Mouse (Mus musculus) adrenal gland, postnatal 10 days (tissue): Measurements from ENCODE around the gene Spef1. TPM values are rescaled to one million over a fixed set of nuclear protein-coding genes. Genes with fewer than 3 reads are reported as not detected.

Source experiments
- DNase-seq: peaks from one replicate; pipeline ENCODE4 v3.0.0; 2021; ENCODE audit warnings: mixed read lengths
- total RNA-seq, 2 experiments: library from RNA; stranded (reverse); gene quantifications; 2 replicates each; pipeline ENCODE4 v1.2.3; 2021

Spef1 gene
- total RNA-seq, 2 experiments from 2014 or later: 7.4 to 10.5 TPM

DNA sequence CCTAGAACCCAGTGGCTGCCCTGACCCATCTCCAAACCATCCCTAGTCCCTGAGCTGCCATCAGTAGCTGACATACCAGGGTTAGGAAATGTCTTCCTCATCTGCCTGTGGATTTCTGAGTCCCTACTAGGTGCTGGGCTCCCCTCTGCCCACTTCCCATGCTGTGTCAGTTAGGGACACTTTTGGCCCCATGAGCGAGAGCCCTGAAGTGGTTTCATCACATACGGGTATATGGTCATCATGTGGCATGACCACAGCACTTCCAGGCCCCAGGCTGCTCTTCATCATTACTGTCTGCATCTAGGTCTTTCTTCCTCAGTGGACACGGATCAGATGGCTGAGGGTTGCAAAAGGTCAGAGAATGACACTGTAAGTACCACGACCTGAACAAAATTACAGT is 19.7 kb upstream of the Spef1 start, which contains the start of gene Ap5s1:
Ap5s1 (plus strand) TSS at position 301 of the 400 bp plus-strand sequence.
- no peak for DNase-seq

DNA sequence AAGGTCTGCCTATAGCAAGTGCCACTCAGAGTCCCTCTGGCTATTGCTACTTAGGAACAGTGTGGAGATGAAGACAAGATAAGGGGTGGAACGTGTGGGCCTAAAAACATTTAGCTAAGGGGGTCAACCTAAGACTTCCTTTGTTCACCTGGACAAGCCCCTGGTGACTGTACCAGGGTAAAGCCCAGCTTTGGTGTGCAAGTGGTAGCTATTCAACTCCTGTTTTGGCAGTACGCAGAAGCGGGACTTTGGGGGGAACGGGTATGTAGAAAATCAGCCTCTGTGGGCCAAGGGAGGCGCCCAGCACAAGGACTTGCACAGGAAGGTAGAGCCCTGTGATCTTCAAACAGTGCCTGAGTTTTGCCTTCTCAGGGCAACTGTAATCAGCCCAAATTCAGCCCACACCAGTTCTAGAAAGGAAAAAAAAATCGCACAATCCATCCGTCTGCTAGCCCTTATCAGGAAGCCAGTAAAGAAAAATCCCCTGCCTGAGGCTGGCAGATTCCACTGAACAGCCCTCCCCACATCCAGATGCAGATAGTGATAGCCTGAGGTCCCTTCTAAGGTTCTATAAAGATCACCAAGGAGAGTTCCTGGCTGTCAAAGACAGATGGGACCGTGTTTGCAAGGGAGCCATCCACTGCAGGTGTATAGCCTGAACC is 18.6 kb upstream of the Spef1 start:
- no peak for DNase-seq

DNA sequence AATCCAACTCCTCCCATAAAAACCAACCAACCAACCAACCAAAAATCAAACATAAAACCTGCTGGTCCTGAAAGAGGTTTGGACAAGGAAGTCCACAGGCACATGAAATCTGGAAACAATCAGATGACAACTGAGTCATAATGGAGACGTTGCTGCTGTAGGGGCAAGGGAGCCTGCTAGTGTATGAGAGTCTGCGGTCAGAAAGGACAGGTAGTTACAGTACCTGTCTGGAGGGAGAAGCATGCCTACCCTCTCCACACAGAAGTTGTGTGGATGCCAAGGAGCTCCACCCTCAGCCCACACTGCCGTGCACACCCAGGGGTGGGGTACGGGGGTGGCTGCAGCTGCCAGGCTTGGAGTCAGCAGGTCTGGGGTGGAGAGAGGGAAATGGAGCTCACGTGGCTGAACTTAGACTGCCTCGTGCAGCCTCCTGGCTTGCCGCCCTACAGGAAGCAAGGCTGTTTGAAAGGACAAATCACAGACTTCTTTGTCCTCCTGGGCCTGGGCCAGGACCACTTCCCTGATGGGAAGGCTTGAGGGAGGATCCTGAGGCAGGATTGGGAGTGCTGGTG is 17.4 kb upstream of the Spef1 start:
- peak; percentile 93 for DNase-seq

DNA sequence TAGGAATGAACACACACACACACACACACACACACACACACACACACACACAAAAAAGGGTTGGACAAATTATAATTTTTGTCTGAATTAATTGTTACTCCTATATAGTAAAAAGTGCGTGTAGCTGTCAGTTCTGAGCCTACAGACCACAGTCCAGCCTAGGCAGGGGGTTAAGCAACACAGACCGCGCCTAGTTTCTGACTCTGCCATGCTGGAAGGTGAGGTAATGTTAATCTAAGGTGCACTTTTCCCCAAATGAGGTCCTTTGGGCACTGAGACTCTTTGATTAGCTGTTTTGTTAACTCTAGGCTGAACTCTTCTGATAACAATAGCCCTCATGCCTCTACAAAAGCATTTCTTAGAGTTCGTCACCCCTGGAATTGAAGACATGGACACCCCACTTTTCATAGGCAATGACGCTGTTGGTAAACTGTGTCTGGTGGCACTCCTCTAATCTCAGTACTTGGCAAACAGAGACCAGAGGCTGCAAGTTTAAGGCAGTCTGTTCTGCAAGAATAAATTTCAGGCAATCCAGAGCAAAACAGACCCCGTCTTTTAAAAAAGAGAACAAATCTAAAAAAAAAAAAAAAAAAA is 16.8 kb upstream of the Spef1 start:
- no peak for DNase-seq

DNA sequence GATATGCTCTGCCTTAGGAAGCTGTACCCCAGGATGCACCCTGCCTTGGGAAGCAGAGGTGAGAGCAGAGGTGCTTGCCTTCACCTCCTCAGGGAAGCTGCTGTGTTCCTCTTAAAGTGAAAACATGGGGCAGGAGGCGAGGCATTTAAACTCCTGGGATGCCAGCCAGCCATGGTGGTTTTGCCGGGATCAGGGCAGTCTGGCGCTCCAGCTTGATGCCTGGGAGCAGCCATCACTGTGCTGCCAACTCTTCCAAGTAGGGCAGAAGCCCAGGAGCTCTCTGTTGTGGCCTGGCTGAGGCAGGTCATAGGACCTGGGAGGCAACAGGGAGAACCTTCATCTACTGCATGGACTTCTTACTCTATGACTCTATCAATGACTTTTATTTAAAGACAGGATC is 14.2 kb upstream of the Spef1 start:
- DNase-seq: peak; percentile 42

DNA sequence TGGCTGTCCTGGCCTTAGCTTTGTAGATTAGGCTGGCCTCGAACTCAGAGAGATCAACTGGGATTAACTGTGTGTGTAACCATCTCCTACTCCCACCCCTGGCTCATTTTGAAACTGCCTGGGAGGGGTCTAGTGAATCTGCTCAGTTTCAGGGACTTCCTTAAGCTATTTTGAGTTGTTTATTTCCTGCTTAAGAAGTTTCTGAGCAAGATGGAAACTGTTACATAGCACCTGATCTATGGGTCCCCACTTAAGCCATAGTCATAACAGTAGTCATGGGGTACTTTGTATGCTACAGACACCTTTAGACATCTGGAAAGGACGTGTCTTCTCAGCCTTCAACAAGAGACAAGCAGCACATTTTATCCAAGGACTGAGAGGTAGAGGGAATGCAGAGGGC is 13.6 kb upstream of the Spef1 start:
- DNase-seq: no peak

DNA sequence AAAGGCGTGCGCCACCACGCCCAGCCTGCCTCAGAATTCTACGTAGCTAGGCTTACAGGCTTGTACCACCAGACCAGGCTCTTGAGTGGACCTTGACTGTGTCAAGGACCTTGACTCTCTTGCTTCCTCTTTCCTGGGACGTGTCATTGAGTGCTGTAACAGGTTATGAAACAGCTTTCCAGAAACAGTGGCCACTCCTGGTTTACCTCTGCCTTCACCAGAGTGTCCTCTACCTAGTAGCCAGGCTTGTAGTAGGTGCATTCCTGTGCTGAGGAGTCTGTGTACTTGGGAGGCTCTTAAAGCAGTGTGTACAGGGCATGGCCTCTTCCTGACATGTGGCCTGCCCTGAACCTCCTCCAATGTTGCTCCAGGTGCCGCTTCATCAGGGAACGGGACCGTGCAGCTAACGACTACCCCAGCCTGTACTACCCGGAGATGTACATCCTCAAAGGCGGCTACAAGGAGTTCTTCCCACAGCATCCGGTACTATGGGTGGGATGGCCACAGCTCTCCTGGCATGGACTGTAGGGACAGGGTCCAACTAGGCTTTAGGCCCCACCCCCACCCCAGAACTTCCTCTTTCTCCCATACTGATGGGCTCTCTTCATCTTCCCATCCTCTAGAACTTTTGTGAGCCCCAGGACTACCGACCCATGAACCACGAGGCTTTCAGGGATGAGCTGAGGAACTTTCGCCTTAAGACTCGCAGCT is 9.7 kb upstream of the Spef1 start:
- no peak for DNase-seq

DNA sequence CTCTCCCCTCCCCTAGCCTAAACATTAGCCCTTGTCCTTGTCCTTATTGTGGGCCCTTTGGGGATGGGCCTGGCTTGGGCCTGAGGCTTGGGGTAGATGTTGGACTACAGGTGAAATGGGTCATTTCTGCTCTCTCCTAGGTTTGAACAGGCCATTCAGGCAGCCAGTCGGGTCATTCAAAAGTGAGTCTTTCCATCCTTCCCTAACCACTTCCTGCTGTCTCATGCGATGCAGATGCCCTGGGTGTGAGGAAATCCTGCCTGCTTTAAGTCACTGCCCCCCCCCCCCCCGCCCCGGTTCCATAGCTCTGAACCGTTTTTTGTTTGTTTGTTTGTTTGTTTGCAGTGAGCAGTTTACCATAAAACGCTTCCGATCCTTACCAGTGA is 3.9 kb upstream of the Spef1 start:
- no peak for DNase-seq

DNA sequence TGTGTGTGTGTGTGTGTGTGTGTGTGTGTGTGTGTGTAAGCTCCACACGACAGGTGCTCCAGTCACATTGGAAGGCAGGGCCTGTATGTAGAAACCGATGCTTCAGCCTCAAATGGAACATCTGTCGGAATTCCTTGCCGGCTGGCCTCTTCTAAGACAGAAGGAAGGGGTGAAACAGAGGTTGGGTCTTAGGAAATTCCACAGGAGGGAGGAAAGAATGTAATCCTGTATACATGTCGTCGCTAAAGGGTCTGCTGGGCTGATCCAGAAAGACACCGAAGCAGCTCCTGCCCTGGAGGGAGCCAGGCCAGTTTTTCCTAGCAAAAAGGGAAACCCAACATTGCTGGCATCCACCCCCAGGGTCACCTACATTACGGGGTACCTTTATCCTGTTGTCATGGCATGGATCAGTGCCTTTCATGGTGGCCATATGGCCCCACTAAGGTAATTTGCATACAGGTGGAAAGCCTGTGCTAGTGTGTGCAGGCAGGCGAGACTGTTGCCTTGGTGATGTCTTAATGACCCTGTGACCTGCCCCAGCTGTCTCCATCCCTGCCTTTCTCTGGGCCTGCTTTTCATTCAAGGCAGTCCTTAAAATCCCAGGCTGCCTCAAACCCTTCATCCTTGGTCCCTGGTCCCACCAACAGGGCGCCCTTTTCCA is 3.4 kb upstream of the Spef1 start:
- DNase-seq: no peak

DNA sequence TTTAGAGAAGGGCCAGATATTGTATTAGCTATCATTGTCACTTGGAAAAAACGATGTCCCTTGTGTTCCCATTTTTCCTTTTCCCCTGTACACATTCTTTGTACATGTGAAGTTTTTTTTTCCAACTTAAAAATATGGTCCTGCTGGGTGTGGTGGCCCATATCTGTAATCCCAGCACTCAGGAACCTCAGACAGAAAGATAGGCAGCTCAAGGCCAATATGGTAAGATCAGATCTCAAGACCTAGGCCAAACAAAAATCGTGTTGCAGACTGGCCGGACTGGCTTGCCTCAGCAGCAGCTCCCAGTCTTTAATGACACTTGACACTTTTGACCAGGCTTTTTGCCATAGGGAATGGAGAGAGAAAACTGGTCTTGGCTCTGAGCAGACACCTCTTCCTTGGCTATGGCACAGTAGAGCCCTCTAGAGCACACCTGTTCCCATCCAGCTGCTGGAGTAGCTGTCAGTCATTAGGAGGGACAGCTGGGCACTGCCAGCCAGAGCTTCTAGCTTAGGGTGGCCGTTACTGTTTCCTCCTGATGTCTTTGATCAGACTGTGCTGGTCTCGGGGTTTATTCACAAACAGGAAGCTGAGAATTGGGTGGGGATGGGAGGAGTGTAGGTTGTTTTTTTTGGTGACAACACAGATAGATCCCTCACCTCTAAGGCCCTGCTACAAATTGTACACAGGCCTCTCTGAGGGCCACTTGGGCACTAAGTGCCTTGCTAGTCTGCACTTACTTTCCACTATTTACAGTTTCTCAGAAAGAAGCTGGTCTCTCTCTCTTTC is 2.6 kb upstream of the Spef1 start:
- DNase-seq: no peak

DNA sequence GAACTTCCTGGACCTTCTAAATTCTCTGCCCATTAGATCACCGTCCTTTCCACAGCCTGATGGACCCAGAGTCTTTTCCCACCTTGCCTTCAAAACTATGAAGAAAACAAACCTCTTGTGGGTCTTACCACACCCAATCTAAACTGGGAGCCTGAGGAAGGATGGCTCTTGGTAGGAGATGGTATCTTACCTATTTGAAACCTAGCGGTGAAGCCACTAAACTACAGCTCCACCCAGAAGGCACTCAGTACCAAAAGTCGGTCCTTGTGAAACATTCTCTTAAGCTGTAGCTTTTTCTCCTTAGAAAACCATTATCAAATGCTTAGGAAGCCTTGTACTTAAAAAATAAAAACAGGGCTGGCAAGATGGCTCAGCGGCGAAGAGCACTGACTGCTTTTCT is 1.2 kb upstream of the Spef1 start:
- DNase-seq: no peak

DNA sequence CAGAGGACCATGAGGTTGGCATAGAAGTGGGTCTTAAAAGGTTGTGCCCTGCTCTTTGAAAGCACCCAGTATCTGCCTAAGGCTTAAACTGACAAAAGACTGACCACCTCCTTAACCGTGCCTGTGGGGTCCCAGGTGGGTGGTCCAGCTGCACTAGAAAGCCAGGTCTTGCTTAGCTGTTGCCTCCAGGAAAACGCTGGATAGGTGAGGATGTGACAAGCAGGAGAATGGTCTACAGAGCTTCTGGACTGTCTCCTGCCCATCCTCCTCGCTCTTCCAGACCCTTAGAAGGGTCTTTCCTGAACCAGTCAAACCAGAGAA is 480 bp upstream of the Spef1 start:
- DNase-seq: no peak

DNA sequence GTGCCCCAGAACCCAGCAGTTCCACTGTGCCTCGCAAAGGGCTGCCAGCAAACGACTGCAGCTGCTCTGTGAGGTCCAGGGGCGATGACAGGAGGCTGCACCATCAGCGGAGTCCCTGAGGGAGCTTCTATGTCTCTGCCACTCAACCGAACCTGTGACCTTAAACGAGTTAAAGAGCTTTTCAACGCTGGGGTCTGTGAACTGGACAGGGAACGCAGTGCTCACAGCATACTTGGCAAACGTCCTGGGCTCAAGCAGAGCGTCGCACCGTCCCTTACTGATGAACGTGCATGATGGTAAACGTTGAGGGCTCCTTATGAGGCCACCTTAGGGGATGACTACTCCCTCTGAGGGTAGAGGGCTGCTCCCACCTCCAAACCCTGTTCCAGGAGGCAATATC is 739 bp downstream of the Spef1 start:
- DNase-seq: no peak

DNA sequence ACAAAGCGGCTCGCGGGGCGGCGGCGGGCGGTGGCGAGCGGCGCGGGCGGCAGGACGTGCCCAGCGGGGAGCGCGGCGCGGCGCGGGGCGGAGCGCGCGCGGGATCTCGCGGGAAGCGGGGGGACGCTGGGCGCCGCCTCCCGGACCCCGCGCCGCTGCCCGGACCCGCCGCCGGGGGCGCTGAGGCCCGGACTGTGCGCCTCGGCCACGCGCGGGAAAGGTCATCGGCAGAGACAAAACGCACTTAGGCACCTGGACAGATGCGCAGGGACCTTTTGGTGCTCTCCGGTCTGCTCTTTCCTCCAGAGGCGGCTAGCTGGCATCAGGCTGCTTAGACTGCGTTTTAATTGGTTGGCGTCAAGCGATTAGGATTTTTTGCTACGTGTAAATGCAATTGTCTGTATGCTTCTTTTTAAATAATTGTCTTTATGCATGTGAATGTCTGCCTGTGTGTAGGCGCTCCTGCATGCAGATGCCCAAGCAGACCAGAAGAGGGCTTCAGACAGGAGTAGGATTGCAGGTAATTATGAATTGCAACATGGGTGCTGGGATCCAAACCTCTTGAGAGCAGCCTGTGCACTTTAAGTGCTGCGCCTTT is 7.0 kb downstream of the Spef1 start, which contains the start of gene Cenpb:
Cenpb (minus strand) TSS at position 78 of the 598 bp plus-strand sequence.
- DNase-seq: peak; percentile 93

DNA sequence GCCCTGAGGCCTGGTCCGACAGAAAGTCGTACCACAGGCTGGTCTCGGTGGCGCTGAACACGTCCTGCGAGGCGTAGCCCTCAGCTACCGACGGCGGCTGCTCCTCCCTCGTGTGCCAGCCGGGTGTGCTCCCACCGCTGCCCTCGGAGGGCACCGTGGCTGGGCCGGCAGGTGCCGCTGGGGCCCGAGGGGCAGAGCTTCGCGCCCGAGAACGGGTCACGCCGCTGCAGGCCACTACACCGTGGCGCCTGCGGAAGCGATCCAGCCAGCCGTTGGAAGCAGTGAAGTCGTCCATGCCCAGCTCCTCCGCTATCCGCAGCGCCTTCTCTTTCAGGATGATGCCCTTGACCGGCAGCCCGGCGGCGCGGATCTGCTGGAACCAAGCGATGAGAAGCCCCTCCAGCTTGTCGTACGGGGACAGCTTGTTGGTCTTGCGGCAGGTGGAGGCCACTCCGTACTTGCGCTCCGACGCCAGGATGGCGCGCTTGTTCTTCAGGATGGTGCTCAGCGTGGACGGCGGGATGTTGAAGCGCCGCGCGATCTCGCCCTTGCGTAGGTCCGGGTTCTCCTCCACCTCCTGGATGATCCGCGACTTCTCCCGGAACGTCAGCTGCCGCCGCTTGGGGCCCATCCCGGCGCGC is 7.7 kb downstream of the Spef1 start:
- DNase-seq: peak; percentile 63

DNA sequence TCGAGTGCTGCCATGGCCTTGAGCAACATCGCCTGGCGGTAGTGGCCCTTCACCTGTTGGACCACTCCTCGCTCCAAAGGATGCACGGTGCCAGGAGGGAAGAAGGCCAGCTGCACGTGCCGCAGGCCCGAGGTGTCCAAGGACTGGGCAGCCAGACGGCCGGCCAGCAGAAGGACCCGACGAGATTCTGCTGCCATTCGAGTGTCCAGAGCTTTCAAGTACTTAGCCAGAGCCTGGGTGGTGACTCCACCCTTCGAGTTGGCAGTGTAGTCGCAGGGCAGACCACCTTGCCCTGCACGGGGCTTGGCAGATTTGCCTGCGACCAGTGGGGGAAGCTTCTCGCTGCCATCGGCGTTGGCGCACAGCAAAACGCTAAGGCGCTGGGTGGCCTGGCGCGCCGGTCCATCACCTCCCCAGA is 8.2 kb downstream of the Spef1 start:
- peak; percentile 58 for DNase-seq

DNA sequence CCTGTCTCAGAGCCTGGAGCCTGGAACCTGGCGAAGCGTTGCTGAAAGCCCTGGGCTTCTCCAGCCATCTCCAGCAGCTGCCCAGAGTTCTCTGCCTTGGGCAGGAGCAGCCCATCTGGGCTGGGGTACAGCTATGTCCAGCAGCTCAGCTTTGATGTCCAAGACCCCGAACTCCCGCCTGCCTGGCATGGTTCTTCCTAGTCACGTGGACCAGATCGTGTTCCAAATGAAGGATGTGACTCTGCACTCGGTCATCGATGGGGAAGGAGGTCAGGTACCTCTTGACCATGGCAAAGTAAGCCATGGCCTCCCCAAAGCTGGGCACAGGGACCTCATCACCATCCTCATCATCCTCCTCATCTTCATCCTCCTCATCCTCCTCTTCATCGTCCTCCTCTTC is 9.2 kb downstream of the Spef1 start:
- no peak for DNase-seq

DNA sequence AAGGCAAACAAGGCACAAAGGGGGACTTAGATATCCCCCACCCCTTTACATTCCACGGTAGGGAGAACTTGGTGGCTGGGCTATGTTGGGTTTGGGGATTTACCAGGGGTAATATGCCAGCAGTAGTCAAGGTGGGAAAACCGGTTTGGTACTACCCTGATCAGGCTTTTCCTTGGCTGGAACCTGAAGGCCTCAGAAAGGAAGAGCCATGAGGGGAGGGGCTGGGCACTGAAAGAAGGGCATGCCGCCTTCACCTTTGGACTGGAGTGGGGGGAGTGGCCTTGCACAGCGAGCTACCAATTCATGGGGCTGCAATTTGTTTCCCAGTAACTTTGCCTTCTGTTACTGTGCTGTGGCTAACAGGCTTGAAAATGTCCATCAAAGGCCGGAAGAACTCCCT is 10.6 kb downstream of the Spef1 start:
- peak; percentile 57 for DNase-seq

DNA sequence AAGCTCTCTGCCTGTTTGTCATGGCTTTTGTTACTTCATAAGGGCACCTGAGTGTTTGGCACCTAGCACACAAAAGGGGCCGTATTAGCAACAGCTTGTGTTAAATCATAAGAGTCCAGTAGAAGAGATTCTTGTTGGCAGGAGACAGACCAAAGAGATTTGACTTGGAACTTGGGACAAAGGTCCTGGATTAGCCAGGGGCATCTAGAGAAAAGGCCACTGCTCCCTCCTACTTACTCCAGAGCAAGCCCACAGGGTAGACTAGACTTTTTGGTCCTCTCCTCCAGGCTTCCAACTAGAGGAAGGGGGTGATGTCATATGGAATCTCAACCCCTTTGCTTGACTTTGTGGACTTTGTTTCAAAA is 11.2 kb downstream of the Spef1 start:
- no peak for DNase-seq

DNA sequence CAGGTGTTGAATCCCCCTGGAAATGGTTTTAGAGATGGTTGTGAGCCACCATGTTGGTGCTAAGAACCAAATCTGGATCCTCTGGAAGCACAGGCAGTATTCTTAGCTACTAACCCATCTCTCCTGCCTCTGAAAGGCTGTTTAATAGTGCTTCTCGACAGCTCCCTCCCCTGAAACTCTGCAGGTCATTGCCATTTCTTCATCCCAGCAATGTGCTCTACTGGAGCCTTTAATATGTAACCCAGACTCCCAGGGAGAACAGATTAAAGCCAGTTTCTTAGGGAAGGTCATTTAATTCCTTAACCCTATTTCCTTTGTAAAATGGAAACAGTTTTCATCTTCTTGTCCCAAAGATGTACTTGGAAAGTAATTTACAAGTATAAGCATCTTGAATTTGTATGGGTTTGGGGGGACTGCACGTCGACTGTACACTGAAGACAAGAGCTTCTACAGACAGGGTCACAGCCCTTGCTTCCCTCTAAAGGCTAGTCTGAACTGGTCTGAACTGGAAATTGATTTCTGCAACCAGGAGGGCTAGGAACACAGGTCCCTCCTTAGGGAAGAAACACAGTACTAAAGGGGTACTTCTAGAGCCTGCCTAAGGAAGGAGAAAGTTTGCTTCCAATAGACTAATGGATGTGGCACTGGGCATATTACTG is 11.7 kb downstream of the Spef1 start:
- no peak for DNase-seq

DNA sequence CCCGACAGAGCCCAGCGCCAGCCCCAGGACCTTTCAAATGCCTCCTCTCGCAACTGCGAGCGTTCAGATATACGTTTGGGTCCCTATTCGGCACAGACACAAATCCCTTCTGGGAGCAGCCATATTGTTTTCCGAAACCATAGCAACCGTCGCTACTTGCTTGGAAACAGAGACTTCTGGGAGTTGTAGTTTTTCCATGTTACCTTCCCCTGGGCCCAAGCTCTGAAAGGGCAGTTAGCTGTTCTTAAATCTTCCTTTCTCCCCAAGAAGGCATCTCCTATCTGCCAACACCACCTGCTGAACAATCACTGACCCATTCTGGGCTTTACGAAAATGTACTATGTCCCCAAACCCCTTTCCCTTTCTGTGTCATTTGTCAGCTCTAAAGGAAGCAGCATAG is 12.4 kb downstream of the Spef1 start:
- peak; percentile 68 for DNase-seq
